Mouse (Mus musculus) small intestine, adult 2 months (tissue): Measurements from ENCODE around the gene Batf3.
A peak's percentile ranks its signal among the peaks of the same experiment; 100 is the strongest.

Experiments
- CTCF ChIP-seq: fragments of 200-500 bp; IDR thresholded peaks from 2 replicates; pipeline ENCODE4 v1.5.1; 2012; ENCODE audit warnings: low read depth, mild to moderate bottlenecking, control low read depth, inconsistent platforms, low read length, moderate library complexity, mixed read lengths; ENCODE audit not compliant: insufficient replicate concordance, insufficient read length; ENCODE audit errors: extremely low read depth
- POLR2A ChIP-seq: fragments of 200-500 bp; IDR thresholded peaks from 2 replicates; pipeline ENCODE4 v1.6.1; 2012; ENCODE audit warnings: low read depth, mild to moderate bottlenecking, control low read depth, inconsistent platforms, low read length, moderate library complexity

- TF ChIP-seq POLR2A, result no peak
- TF ChIP-seq CTCF, result peak; percentile 18; the same call in 1 of the 2 replicates
Measured at GRCm38 (mm10) chr1:191054870-191055532, 42.6 kb upstream of the Batf3 start.
